Mouse (Mus musculus): ENCODE data around the gene Oosp1. TPM values are rescaled to one million over a fixed set of nuclear protein-coding genes. Genes with fewer than 3 reads are reported as not detected.

The Oosp1 gene
- polyA plus RNA-seq (2014; fragmentation: Illumina TruSeq; extraction: RNeasy Lipid Tissue Mini Kit (QIAGEN cat#74804)): 63.7 TPM

DNA sequence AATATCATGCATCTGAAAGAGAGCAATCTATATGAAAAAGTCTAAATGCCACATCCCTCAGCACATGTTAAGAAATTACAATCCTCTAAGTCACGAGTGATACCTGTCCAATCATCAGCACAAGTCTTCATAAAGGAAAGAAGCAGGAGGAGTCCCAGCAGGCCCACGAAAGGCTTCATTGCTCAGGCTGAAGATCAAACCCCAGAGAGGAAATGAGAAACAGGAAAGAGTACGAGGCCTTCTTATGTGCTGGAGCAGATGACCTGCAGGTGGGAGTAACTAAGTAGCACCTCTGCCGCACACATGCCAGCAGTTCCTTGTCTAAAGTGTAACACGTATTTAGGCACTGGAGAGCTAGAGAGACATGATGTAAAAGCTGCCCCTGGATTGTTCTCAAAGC lies at the start of gene Oosp1:
Gene Oosp1 (minus strand): TSS at position 312 of the 400 bp plus-strand sequence.

DNA sequence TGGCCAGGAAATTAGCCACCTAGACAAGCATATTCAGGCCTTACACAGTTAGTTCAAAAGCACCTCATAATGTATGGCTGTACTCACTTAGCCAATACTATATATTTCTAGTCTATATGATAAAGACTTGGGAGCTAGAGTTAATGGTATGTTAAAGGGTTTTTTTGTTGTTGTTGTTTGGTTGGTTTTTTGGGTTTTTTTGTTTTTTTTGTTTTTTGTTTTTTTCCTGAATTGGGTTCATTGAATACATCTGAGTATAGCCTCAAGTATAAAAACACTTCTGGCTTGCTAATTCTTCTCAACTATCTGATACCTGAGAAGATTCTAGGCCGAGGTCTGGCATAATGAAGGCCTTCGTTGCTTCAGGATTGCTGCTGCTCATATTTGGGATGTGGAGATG lies 5.8 kb upstream of the Oosp1 start, which contains the start of gene Oosp3:
Gene Oosp3 (plus strand): TSS at position 301 of the 400 bp plus-strand sequence.

DNA sequence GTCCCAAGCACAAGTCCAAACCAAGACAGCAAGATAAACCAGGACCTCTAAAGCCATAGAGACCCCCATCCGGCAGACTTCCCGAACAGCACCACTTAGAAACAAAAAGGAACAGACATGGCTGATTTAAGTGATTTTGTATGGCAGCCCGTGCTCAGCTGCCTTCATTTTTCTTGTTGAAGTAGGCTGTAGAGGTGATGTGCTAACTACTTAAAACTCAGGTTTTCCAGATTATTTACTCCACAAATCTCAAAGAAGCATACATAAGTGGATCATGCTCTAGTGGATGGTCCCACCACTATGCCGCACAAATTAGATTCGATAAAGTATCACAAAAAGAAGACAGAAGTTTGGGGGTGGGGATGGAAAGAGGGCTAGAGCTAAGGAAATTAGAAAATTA lies 30.5 kb downstream of the Oosp1 start, which contains the start of gene Oosp2:
Gene Oosp2 (minus strand): TSS at position 101 of the 400 bp plus-strand sequence.

DNA sequence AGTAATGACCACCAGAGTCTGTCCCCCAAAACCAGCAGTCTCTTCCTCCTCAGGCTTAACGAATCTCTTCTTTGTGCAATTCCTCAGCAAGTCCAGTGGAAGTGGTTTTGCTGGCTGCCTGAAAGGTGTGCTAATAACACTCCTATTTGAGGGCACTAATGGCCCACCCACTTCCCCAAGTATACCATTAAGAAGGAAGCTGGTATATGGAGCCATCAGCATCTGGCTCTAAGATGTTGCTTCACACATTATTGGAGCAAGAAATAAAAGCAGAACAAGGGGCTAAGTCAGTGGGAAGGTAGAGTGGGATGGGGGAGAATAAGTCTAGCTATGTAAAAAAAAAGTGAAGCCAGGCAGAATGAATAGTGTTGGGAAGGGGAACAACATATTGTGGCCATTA lies 50.2 kb downstream of the Oosp1 start, which contains the start of gene Ms4a3:
Gene Ms4a3 (minus strand): TSS at position 120 of the 400 bp plus-strand sequence.

DNA sequence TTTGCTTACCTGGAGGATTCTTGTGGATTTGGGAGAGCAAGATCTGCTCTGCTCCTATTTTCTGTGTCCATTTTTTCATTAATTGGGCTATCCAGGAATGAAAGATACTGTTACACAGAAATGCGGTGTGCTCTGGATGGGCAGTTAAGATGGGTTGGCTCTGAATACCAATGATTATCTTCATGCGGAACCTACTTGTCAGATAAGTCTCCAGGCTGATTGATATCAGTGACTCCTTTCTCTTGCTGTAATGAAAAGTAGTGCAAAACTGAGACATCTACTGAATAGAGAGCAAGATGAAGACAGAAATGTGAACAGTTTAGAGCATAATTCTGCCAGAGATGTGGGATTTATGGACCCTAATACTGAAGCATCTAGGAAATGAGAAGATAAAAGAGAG lies 67.4 kb downstream of the Oosp1 start, which contains the start of gene Ms4a2:
Gene Ms4a2 (minus strand): TSS at position 169 of the 400 bp plus-strand sequence.

Other genes starting within 250 kb of the Oosp1 start
- gene Ms4a4b, start 247.6 kb downstream of the Oosp1 start, polyA plus RNA-seq (2014; fragmentation: Illumina TruSeq; extraction: RNeasy Lipid Tissue Mini Kit (QIAGEN cat#74804)): 5.8 TPM
- 28.5 TPM for gene Ms4a6c, start 221.8 kb downstream of the Oosp1 start, polyA plus RNA-seq (2014; fragmentation: Illumina TruSeq; extraction: RNeasy Lipid Tissue Mini Kit (QIAGEN cat#74804))
- 0.51 TPM for gene Gm8369, start 205.2 kb downstream of the Oosp1 start, polyA plus RNA-seq (2014; fragmentation: Illumina TruSeq; extraction: RNeasy Lipid Tissue Mini Kit (QIAGEN cat#74804))
- 9.6 TPM for gene Ms4a6b, start 174.6 kb downstream of the Oosp1 start, polyA plus RNA-seq (2014; fragmentation: Illumina TruSeq; extraction: RNeasy Lipid Tissue Mini Kit (QIAGEN cat#74804))
- gene Ms4a4d, start 154.3 kb downstream of the Oosp1 start, polyA plus RNA-seq (2014; fragmentation: Illumina TruSeq; extraction: RNeasy Lipid Tissue Mini Kit (QIAGEN cat#74804)): 60.8 TPM
- 9.6 TPM for gene Ms4a6d, start 86.3 kb downstream of the Oosp1 start, polyA plus RNA-seq (2014; fragmentation: Illumina TruSeq; extraction: RNeasy Lipid Tissue Mini Kit (QIAGEN cat#74804))
- 1.2 TPM for gene Ms4a2, start 67.4 kb downstream of the Oosp1 start, polyA plus RNA-seq (2014; fragmentation: Illumina TruSeq; extraction: RNeasy Lipid Tissue Mini Kit (QIAGEN cat#74804))
- gene Ms4a3, start 50.3 kb downstream of the Oosp1 start, polyA plus RNA-seq (2014; fragmentation: Illumina TruSeq; extraction: RNeasy Lipid Tissue Mini Kit (QIAGEN cat#74804)): not detected
- gene Oosp2, start 30.6 kb downstream of the Oosp1 start, polyA plus RNA-seq (2014; fragmentation: Illumina TruSeq; extraction: RNeasy Lipid Tissue Mini Kit (QIAGEN cat#74804)): 25.8 TPM
- 73.2 TPM for gene Oosp3, start 5.9 kb upstream of the Oosp1 start, polyA plus RNA-seq (2014; fragmentation: Illumina TruSeq; extraction: RNeasy Lipid Tissue Mini Kit (QIAGEN cat#74804))
- gene Gif, start 56.4 kb upstream of the Oosp1 start, polyA plus RNA-seq (2014; fragmentation: Illumina TruSeq; extraction: RNeasy Lipid Tissue Mini Kit (QIAGEN cat#74804)): not detected
- gene Mrpl16, start 79.2 kb upstream of the Oosp1 start, polyA plus RNA-seq (2014; fragmentation: Illumina TruSeq; extraction: RNeasy Lipid Tissue Mini Kit (QIAGEN cat#74804)): 33.5 TPM
- 11.1 TPM for gene Stx3, start 128.3 kb upstream of the Oosp1 start, polyA plus RNA-seq (2014; fragmentation: Illumina TruSeq; extraction: RNeasy Lipid Tissue Mini Kit (QIAGEN cat#74804))
- gene Olfr1417, start 148.1 kb upstream of the Oosp1 start, polyA plus RNA-seq (2014; fragmentation: Illumina TruSeq; extraction: RNeasy Lipid Tissue Mini Kit (QIAGEN cat#74804)): not detected
- gene Olfr1418, start 169.9 kb upstream of the Oosp1 start, polyA plus RNA-seq (2014; fragmentation: Illumina TruSeq; extraction: RNeasy Lipid Tissue Mini Kit (QIAGEN cat#74804)): not detected
- gene Olfr1419, start 184.0 kb upstream of the Oosp1 start, polyA plus RNA-seq (2014; fragmentation: Illumina TruSeq; extraction: RNeasy Lipid Tissue Mini Kit (QIAGEN cat#74804)): not detected
- gene Olfr1420, start 195.4 kb upstream of the Oosp1 start, polyA plus RNA-seq (2014; fragmentation: Illumina TruSeq; extraction: RNeasy Lipid Tissue Mini Kit (QIAGEN cat#74804)): not detected
- gene Patl1, start 221.2 kb upstream of the Oosp1 start, polyA plus RNA-seq (2014; fragmentation: Illumina TruSeq; extraction: RNeasy Lipid Tissue Mini Kit (QIAGEN cat#74804)): 52.3 TPM